Mouse (Mus musculus) kidney, adult 2 months (tissue): ENCODE measurements around the gene Cmtm7. TPM values are rescaled to one million over a fixed set of nuclear protein-coding genes. Genes with fewer than 3 reads are reported as not detected.
"Not testable (repeated sequence)": the region's sequence is repeated elsewhere in the genome, so short reads cannot be mapped to it uniquely, and the experiment has no call there.

Source experiments
- DNase-seq: peaks from one replicate; pipeline ENCODE4 v3.0.0; 2021
- H3K27ac ChIP-seq: fragments of 200-500 bp; 2 replicates; pipeline ENCODE4 v1.5.1; 2012; ENCODE audit warnings: low read depth, low read length, control low read depth, inconsistent platforms; ENCODE audit not compliant: insufficient read depth
- H3K27me3 ChIP-seq: fragments of 200-500 bp; replicated peaks from 2 replicates; pipeline ENCODE4 v1.6.1; 2012; ENCODE audit warnings: mild to moderate bottlenecking, moderate library complexity, low read length, inconsistent platforms; ENCODE audit not compliant: control insufficient read depth, insufficient read depth
- H3K36me3 ChIP-seq: fragments of 200-500 bp; 2 replicates; pipeline ENCODE4 v1.6.1; 2012; ENCODE audit warnings: mild to moderate bottlenecking, moderate library complexity, low read length, inconsistent platforms; ENCODE audit not compliant: control insufficient read depth, insufficient read depth
- H3K4me1 ChIP-seq: fragments of 200-500 bp; 2 replicates; pipeline ENCODE4 v1.6.1; 2011; ENCODE audit warnings: low read length; ENCODE audit not compliant: control insufficient read depth, insufficient read depth
- H3K4me3 ChIP-seq: fragments of 200-500 bp; 2 replicates; pipeline ENCODE4 v1.5.1; 2011; ENCODE audit warnings: mild to moderate bottlenecking, low read depth, low read length, control low read depth; ENCODE audit not compliant: insufficient read depth
- CTCF ChIP-seq: fragments of 200-500 bp; conservative IDR thresholded peaks from 2 replicates; pipeline ENCODE4 v1.5.1; 2011; ENCODE audit warnings: low read depth, mild to moderate bottlenecking, control low read depth, low read length, moderate library complexity, mixed read lengths; ENCODE audit not compliant: insufficient read depth, insufficient read length
- POLR2A ChIP-seq: fragments of 200-500 bp; IDR thresholded peaks from one replicate; pipeline ENCODE4 v1.6.1; 2011; ENCODE audit warnings: low read depth, low read length, control low read depth
- WGBS: fragments of 180-500 bp; shearing (Covaris S2); methylation state at CpG from one replicate; pipeline ENCODE4 v1.1.7; 2018; 5-methylcytosine and 5-hydroxymethylcytosine counted together
- polyA plus RNA-seq: library from polyadenylated mRNA; depleted of rRNA; stranded (reverse); fragments of >200 nt; gene quantifications from 2 replicates; pipeline ENCODE4 v1.2.3, GENCODE M21; 2012

Gene Cmtm7
- polyA plus RNA-seq, 1 experiment: 58.2 TPM

DNA sequence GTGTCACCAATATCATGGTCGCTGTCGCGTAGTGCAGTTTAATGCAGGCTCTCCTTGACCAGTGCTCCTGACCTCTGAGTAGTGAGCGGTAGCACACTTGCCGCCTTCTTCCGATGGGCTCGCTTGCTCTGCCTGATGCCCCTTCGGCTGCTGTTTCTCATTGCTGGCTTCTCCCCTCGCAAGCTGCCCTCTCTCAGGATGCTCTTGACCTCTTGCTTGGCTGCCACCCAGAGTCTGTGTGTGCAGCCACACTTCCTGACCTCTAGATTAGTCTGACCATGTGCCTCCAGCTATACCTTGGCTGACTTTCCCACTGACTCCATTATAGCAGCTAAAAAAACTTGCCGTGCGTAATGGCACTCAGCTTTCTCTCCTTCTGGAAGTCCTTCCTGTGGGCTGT is 45.2 kb downstream of the Cmtm7 start:
- no peak for TF ChIP-seq POLR2A
- H3K27me3 ChIP-seq: no peaks in the 10 kb centered on the region
- H3K4me1 ChIP-seq: peaks cover 14% of the 10 kb centered on the region
- no peaks in the 10 kb centered on the region for H3K36me3 ChIP-seq
- WGBS: 13% methylated on average over 11 of the region's 11 CpGs
- H3K27ac ChIP-seq: peak overlapping the region; percentile 11; the same call in 1 of the 2 replicates
- H3K4me3 ChIP-seq: no peak overlapping the region
- DNase-seq: peak; percentile 77

DNA sequence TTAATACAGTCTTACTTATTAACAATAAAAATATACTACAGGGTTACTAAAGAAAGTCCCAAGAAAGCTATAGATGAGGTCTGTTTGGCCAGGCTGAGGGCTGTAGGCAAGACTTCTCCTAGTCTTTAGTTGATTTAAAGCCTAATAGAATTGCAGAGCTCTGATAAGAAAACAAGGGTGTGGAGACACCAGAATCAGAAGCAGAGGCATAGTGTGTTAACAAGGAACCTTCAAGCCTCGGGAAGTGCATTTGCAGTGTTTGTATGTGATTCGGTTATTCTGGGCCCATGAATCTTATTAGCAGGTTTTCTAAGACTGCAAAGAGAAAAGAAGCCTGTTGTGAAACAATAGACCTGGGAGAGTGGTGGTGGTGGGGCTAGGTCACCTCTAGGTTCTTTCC is 48.4 kb downstream of the Cmtm7 start:
- TF ChIP-seq CTCF (no peak), POLR2A (no peak)
- no peak overlapping the region for H3K27ac ChIP-seq
- DNase-seq: no peak
- H3K4me3 ChIP-seq: no peak overlapping the region
- no peaks in the 10 kb centered on the region for H3K27me3 ChIP-seq
- WGBS: 72% methylated on average over 2 of the region's 2 CpGs
- H3K4me1 ChIP-seq: peaks cover 14% of the 10 kb centered on the region
- no peaks in the 10 kb centered on the region for H3K36me3 ChIP-seq

DNA sequence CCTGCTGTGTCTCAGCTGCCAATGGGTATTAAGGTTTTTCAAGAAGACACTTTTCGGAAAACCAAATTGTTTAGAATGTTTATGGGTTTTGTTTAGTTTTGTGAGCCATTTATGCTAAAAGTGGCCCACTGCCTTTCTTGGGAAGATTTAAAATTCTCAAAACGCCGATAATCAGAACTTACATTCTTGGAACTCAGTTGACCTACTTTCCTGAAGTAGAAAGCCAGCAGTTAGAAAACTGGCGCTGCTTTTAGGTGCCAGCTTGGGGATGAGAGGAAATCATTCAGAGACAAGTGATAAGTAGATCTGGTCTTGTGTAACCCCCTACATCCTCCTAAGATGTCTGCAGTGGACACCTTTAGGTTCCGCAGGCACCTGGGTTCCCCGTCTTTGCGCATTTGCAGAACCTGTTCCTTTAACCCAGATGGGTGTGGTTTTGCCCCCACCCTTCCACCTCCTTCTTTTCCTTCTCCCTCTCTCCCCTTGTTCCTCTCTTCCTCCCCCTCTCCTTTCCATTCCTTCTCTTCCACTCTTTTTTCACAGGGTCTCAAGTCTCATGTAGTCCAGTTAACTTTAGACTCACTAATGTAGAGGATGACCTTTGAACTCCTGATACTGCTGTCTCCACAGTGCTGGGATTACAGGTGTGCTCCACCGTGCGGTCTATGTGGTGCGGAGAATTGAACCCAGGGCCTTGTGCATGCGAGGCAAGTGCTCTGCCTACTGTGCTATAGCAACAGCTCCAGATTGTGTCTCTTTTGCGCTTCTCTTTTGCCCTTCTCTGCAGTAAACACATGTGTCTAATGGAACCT is 49.6 kb downstream of the Cmtm7 start:
- WGBS: 43% methylated on average over 12 of the region's 12 CpGs
- Histone ChIP-seq H3K27me3 (no peaks in the 10 kb centered on the region), H3K36me3 (no peaks in the 10 kb centered on the region), H3K4me1 (peaks cover 14% of the 10 kb centered on the region), H3K27ac (peak overlapping the region; percentile 90; the same call in 1 of the 2 replicates), H3K4me3 (peak overlapping the region; percentile 87)
- TF ChIP-seq POLR2A (no peak), CTCF (0 out of 2 replicates have a peak, but pooled peaks have one; percentile 6)
- DNase-seq: peak; percentile 50

DNA sequence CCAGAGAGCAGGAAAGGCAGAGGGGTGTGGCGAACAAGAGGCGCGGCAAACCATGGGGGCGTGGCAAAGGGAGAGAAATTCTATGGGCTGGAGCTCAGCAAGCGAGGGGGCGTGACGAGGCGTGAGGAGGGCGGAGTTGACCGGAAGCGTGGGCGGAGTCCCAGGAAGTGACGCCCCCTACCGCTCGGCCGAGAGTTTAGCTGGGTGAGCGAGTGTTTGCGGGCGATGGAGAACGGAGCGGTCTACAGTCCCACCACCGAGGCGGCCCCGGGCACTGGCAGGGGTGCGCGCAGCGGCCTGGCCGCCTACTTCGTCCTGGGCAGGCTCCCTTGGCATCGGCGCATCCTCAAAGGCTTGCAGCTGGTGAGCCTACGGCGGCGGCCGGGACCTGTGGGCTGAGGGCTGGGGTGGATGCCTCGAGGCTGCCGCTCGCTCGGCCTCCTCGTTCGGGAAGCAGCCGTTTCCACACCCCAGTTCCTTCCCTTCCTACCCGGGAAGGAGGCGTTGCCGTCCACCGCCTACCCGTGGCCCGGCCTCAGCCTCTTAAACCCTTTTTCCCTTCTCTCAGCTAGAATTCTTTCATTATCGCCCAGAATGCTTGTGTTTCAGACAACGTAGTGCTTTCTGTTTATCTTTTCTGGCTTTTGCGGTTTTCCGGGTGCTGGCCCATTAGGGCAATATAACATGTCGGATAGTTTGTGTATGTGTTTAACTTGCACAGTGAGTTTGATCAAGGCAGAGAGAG is 50.5 kb downstream of the Cmtm7 start, which contains the start of gene Cmtm6:
Gene Cmtm6, plus strand, starts transcription at position 106 of the 745 bp plus-strand sequence.
- no peaks in the 10 kb centered on the region for H3K36me3 ChIP-seq
- peaks cover 10% of the 10 kb centered on the region for H3K4me1 ChIP-seq
- peak within 1 kb of the TSS; percentile 87 for H3K4me3 ChIP-seq
- TF ChIP-seq POLR2A (peak; percentile 84), CTCF (peak; percentile 53)
- under 1% methylated on average over 53 of the region's 53 CpGs for WGBS
- peak within 1 kb of the TSS; percentile 90 for H3K27ac ChIP-seq
- no peaks in the 10 kb centered on the region for H3K27me3 ChIP-seq
- peak; percentile 98 for DNase-seq

DNA sequence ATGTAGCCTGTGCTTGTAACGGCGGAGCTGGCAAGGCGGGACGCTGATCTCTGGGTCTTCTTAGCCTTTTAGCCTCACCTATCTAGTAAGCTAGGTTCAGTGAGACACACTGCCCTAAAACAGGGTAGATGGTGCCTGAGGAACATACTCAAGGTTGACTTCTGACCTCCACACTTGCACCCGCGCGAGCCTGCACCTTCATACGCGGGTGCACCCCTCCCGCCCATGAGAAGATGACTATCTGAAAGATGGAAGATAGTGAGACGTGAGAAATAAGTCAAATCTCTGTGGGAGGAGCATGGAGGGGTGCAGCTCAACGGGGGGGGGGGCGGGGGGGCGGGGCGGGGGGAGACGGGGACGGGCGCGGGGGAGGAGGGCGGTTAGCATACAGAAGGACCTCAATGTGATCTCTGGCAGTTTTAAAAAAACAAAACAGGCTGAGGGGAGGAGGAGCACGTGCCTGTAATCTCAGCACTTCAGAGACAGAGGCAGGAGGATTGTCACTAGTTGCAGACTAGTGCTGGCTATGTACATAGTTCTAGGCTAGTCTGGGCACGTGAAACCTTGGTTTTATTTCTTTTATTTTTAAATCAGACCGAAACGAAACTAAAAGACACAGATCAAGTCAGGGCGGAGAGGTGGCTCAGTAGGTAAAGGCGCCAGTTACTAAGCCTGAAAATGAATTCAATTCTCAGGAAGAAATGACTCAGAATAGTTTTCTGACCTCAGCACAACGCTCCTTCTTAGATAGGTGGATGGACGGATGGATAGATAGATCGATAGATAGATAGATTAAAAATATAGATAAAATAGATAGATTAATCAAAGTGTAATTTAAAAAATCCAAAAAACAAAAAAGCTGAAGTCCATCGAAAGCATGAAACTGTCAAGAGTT is 51.5 kb downstream of the Cmtm7 start:
- TF ChIP-seq CTCF: no peak
- no peak for TF ChIP-seq POLR2A
- H3K4me3 ChIP-seq: peak overlapping the region; percentile 44; the same call in 1 of the 2 replicates
- H3K27ac ChIP-seq: 0 out of 2 replicates have a peak overlapping the region, but pooled peaks have one; percentile 39
- 21% methylated on average over 30 of the region's 30 CpGs for WGBS
- H3K4me1 ChIP-seq: peaks cover 10% of the 10 kb centered on the region
- no peaks in the 10 kb centered on the region for H3K36me3 ChIP-seq
- no peak for DNase-seq
- H3K27me3 ChIP-seq: no peaks in the 10 kb centered on the region

DNA sequence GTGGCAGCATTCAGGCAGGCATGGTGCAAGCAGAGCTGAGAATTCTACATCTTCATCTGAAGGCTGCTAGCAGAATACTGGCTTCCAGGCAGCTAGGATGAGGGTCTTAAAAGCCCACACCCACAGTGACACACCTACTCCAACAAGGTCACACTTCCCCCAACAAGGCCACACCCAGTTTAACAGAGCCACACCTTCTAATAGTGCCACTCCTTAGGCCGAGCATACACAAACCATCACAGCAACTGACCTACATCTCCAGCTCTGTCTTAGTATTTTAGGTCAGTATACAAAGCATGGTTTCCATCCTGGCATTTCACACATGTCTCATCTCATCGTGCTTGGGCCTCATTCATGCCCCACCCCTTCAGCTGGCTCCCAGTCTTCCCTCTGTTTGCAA is 53.2 kb downstream of the Cmtm7 start:
- DNase-seq, H3K27ac ChIP-seq, H3K36me3 ChIP-seq, H3K27me3 ChIP-seq, H3K4me3 ChIP-seq, H3K4me1 ChIP-seq: not testable (repeated sequence)
- WGBS: 32% methylated on average over 2 of the region's 2 CpGs

DNA sequence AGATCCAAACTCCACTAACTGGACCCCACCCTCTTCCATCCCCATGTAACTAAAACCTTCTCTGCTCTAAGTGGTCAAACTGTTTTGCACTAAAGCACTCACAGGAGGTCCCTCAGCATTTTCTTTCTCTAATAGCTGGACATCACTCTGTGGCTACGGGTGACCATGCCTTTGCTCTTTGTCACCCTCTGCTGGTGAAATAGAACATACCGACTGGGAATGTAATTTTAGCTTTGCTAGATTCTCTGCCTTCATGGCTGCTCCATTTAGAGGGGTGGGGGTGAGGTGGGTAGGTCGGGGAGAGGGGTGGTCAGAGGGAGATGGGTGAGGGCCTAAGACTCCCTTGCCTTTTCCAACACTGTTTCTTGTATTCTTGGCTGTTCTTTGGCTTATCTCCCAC is 54.3 kb downstream of the Cmtm7 start:
- Histone ChIP-seq H3K4me1 (peaks cover 4% of the 10 kb centered on the region), H3K27ac (no peak overlapping the region), H3K4me3 (no peak overlapping the region), H3K27me3 (no peaks in the 10 kb centered on the region), H3K36me3 (peaks cover 6% of the 10 kb centered on the region)
- peak; percentile 74 for TF ChIP-seq CTCF
- TF ChIP-seq POLR2A: no peak
- peak; percentile 65 for DNase-seq
- 4% methylated on average over 3 of the region's 3 CpGs for WGBS
